Mouse (Mus musculus) limb, embryonic 15.5 days (tissue): ENCODE data around the gene Arl5c. TPM values are rescaled to one million over a fixed set of nuclear protein-coding genes. Genes with fewer than 3 reads are reported as not detected.
A peak's percentile ranks its signal among the peaks of the same experiment; 100 is the strongest.

ENCODE experiments used
- ATAC-seq: fragments of 200-750 bp; cut with Nextera tagmentation; 2 replicates; pipeline ENCODE4 v1.8.0; 2017; ENCODE audit warnings: low read depth, moderate TSS enrichment; ENCODE audit not compliant: insufficient number of reproducible peaks, low FRiP score, low TSS enrichment
- H3K27ac ChIP-seq: fragments of 300-500 bp; sonication (generic); 2 replicates; pipeline ENCODE4 v1.5.1; 2015; ENCODE audit warnings: moderate library complexity, mild to moderate bottlenecking, inconsistent platforms
- H3K27me3 ChIP-seq: fragments of 300-500 bp; sonication (generic); 2 replicates; pipeline ENCODE4 v1.6.1; 2015; ENCODE audit warnings: inconsistent platforms
- H3K36me3 ChIP-seq: fragments of 300-500 bp; sonication (generic); 2 replicates; pipeline ENCODE4 v1.6.1; 2015; ENCODE audit warnings: inconsistent platforms
- H3K4me1 ChIP-seq: fragments of 300-500 bp; sonication (generic); 2 replicates; pipeline ENCODE4 v1.6.1; 2015; ENCODE audit warnings: inconsistent platforms
- H3K4me2 ChIP-seq: fragments of 300-500 bp; sonication (generic); 2 replicates; pipeline ENCODE4 v1.6.1; 2015; ENCODE audit warnings: mild to moderate bottlenecking, inconsistent platforms
- H3K4me3 ChIP-seq: fragments of 300-500 bp; sonication (generic); 2 replicates; pipeline ENCODE4 v1.5.1; 2015; ENCODE audit warnings: mild to moderate bottlenecking, inconsistent platforms
- H3K9ac ChIP-seq: fragments of 300-500 bp; sonication (generic); 2 replicates; pipeline ENCODE4 v1.6.1; 2015; ENCODE audit warnings: inconsistent platforms
- H3K9me3 ChIP-seq: fragments of 300-500 bp; sonication (generic); 2 replicates; pipeline ENCODE4 v1.6.1; 2016; ENCODE audit warnings: inconsistent platforms
- WGBS: fragments of 180-500 bp; shearing (Covaris S2); methylation state at CpG from one replicate; pipeline ENCODE4 v1.1.7; 2015; 5-methylcytosine and 5-hydroxymethylcytosine counted together
- polyA plus RNA-seq: library from polyadenylated mRNA; unstranded; fragments of >200 nt; fragmentation: Nextera tagmentation; extraction: Ambion mirVana; gene quantifications from 2 replicates; pipeline ENCODE4 v1.2.1, GENCODE M21; 2015

The Arl5c gene
- 13.8 and 16.4 TPM in 2 replicates for polyA plus RNA-seq

DNA sequence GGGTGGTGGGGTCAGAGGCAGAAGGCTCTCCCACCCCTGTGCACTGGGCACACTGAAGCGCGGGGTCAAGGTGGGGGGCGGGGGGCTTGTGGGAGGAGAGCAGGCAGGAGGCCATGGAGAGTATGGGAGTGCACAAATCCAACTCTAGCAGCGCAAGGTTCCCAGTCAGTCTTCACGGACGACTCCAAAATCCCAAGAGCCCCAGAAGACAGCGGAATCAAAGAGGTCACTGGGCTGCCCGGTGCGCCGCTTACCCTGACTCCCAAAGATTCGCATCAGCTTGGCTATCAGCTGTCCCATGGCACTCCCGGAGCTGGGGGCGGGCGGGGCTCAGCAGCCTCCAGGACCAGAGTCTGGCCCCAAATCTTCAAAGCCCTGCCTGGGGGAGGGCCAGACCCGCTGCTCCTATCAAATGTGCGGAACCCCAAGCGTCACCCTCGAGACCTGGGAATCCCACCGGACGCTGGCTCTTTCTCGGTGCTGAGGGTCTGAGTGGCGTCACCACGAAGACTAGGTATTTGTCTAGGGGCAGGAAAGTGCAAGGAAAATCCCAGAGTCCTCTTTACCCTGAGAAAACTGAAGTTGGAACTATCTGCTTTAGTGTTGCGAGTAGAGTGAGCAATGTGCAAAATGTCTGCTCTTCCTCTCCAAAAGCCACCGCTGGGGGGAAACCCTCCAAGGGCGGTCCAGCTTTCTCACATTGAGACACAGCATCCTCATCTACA is at the start of gene Arl5c:
Gene Arl5c, minus strand, starts transcription at position 618 of the 725 bp plus-strand sequence.
- H3K9me3 ChIP-seq: no peaks in the 10 kb centered on the region

DNA sequence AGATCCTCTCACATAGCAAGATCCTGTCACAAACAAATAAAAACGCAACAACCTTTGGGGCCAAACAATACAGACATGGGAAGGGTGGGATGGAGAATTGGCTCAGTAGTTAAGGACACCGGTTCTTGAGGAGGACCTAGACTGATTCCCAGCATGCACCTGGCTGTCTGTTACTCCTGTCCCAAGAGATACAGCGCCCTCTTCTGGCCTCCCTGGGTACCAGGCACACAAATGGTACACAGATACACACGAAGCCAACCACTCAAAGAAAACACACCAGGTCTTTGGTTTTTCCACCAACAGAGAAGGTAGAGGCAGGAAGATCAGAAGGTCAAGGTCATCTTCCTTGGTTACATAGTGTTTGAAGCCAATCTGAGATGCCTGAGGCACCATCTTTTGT is 49.6 kb upstream of the Arl5c start:
- Histone ChIP-seq H3K9ac (no peak overlapping the region), H3K4me2 (no peak overlapping the region), H3K36me3 (no peaks in the 10 kb centered on the region), H3K27me3 (peaks cover 16% of the 10 kb centered on the region), H3K4me3 (no peak overlapping the region), H3K4me1 (peaks cover 12% of the 10 kb centered on the region; the same call in 1 of the 2 replicates), H3K9me3 (no peaks in the 10 kb centered on the region), H3K27ac (no peak overlapping the region)
- 60% methylated on average over 4 of the region's 4 CpGs for WGBS
- ATAC-seq: no peak

More for the DNA sequence above, at the start of gene Arl5c:
- Histone ChIP-seq H3K36me3 (no peaks in the 10 kb centered on the region), H3K27ac (peak within 1 kb of the TSS; percentile 60; the same call in 1 of the 2 replicates), H3K4me3 (peak within 1 kb of the TSS; percentile 50), H3K27me3 (peaks cover 3% of the 10 kb centered on the region; the same call in 1 of the 2 replicates), H3K9ac (0 out of 2 replicates have a peak within 1 kb of the TSS, but pooled peaks have one; percentile 26), H3K4me1 (peaks cover 33% of the 10 kb centered on the region), H3K4me2 (peak within 1 kb of the TSS; percentile 90)
- under 1% methylated on average over 26 of the region's 26 CpGs for WGBS
- peak; percentile 35; the same call in 1 of the 2 replicates for ATAC-seq

DNA sequence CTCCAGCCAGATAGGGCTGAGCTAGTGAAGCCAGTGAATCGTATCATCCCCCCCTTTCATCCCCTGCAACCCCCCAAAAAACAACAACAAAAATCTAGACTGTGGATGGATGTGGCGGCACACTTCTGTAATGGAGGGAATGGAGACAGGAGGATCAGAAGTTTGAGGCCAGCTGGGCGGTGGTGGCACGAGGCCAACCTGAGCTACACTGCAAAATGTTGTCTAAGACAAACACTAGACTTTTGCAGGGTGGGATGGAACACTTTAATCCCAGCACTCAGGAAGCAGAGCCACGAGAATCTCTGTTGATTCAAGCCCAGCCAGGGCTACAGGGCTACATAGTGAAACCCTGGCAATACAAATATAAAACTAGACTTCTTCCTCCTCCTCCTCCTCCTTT is 48.1 kb upstream of the Arl5c start:
- Histone ChIP-seq H3K4me1 (peaks cover 10% of the 10 kb centered on the region; the same call in 1 of the 2 replicates), H3K4me3 (no peak overlapping the region), H3K36me3 (no peaks in the 10 kb centered on the region), H3K27ac (no peak overlapping the region), H3K4me2 (no peak overlapping the region), H3K9ac (no peak overlapping the region), H3K27me3 (0 out of 2 replicates have a peak, but pooled peaks cover 5% of the 10 kb centered on the region), H3K9me3 (no peaks in the 10 kb centered on the region)
- WGBS: 74% methylated on average over 5 of the region's 5 CpGs
- ATAC-seq: no peak

DNA sequence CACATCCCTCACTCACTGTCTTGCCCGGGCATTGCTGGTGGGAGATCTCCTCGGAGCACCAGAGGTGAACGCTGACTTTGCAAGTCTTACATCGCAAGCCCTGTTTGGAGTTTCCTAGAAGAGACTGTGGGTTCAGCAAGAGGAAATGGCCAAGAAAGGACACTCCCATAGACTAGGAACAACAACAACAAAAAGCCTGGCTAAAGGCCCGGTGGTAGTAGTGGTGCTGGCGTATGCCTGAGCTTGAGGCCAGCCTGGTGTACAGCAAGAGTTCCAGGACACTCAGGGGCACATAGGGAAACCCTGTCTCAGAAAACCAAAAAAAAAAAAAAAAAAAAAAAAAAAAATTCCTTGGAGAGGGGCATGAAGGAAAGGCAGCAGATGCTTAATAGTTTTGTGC is 46.8 kb upstream of the Arl5c start:
- 84% methylated on average over 6 of the region's 6 CpGs for WGBS
- Histone ChIP-seq H3K4me3 (no peak overlapping the region), H3K4me1 (peaks cover 10% of the 10 kb centered on the region; the same call in 1 of the 2 replicates)

DNA sequence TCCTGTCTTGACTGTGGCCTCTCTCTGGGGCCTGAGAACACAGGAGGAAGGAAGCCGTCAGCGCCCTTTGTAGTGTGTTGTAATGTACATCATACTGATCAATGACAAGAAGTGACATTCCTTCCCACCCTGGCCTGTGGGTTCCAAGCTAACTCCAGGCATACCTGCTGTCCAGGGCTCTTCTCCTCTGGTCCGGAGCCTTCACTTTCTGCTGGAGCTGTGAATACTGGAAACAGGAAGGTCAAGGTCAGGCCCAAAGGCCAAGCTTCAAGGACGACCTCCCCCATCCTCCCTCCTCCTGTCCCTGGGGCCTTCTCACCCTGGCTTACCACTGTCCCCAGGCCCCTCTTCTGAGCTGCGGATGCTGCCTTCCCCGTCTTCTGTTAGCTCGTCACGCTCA is 45.0 kb upstream of the Arl5c start:
- Histone ChIP-seq H3K27ac (no peak overlapping the region), H3K4me2 (no peak overlapping the region), H3K9ac (no peak overlapping the region), H3K4me1 (peaks cover 18% of the 10 kb centered on the region), H3K4me3 (no peak overlapping the region), H3K36me3 (no peaks in the 10 kb centered on the region), H3K27me3 (peaks cover 11% of the 10 kb centered on the region), H3K9me3 (no peaks in the 10 kb centered on the region)
- no peak for ATAC-seq
- 77% methylated on average over 8 of the region's 8 CpGs for WGBS

More for the DNA sequence above, 46.8 kb upstream of the Arl5c start:
- H3K27ac ChIP-seq: no peak overlapping the region
- no peaks in the 10 kb centered on the region for H3K36me3 ChIP-seq
- no peaks in the 10 kb centered on the region for H3K9me3 ChIP-seq
- H3K9ac ChIP-seq: no peak overlapping the region
- H3K27me3 ChIP-seq: no peaks in the 10 kb centered on the region
- H3K4me2 ChIP-seq: no peak overlapping the region
- ATAC-seq: no peak

DNA sequence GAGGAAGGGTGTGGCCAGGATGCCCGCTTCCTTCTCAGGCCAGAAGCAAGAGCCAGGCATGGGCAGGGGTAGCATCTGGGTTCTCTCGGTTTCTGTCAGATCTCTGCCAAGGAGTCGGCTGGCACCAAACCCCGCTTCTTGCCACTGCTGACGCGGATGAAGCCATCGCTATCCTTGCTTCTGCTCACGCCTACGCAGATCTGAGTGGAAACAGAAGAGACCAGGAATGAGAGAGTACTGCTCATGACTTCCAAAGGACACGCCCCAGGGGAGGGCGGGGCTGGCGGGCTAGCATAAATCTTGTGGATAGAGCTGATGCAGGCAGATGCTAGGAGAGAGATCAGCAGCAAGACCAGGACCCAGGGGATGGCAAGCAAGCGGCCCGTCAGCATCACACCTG is 41.9 kb upstream of the Arl5c start:
- Histone ChIP-seq H3K4me1 (peaks cover 28% of the 10 kb centered on the region), H3K9ac (no peak overlapping the region), H3K27me3 (peaks cover 14% of the 10 kb centered on the region), H3K27ac (no peak overlapping the region), H3K36me3 (no peaks in the 10 kb centered on the region), H3K9me3 (no peaks in the 10 kb centered on the region), H3K4me2 (no peak overlapping the region), H3K4me3 (no peak overlapping the region)
- 60% methylated on average over 14 of the region's 14 CpGs for WGBS
- ATAC-seq: no peak

DNA sequence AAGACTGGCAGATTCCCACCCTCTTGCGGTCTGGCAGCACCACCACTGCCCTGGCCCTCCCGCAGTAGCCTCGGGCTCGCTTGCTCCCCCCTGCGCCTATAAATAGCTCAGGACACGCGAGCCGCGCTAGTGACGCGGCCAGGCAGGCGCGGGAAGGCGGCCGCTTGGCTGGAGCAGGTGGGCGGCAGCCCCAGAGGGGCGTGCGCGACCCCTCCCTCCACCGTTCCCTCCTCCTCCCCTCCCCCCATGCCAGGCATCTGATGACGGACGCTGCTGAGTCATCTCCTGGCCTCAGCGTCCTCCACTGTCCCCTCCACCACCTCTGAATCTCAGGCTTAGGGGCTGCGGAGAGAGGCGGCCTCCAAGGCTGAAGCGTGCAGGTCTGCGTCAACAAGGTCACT is 40.0 kb upstream of the Arl5c start:
- H3K4me1 ChIP-seq: peaks cover 28% of the 10 kb centered on the region
- 4% methylated on average over 27 of the region's 27 CpGs for WGBS
- ATAC-seq: peak; percentile 41
- H3K9me3 ChIP-seq: no peaks in the 10 kb centered on the region
- H3K27me3 ChIP-seq: peaks cover 14% of the 10 kb centered on the region
- peak overlapping the region; percentile 31 for H3K4me3 ChIP-seq
- peak overlapping the region; percentile 61 for H3K4me2 ChIP-seq
- 0 out of 2 replicates have a peak overlapping the region, but pooled peaks have one; percentile 8 for H3K9ac ChIP-seq
- H3K36me3 ChIP-seq: peaks cover 4% of the 10 kb centered on the region
- no peak overlapping the region for H3K27ac ChIP-seq

DNA sequence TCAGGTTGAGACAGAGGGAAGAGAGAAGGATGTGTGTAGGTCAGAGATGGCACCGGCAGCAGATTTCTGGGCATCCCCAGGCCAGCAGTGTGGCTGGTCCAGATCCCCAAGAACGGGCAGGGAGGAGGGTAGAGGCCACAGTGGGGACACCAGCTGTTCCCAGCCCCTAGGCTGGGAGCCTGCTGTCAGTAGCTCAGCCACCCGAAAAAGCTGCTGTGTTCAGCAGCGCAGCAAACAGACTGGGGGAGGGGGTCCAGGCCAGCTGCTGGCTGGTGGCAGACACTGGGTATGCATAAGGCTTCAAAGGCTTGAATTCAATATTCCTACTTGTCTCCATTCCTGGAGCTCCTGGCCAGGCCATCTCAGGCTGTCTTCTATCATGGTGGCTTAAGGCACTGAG is 38.9 kb upstream of the Arl5c start:
- peaks cover 14% of the 10 kb centered on the region for H3K27me3 ChIP-seq
- H3K9ac ChIP-seq: no peak overlapping the region
- ATAC-seq: no peak
- no peak overlapping the region for H3K4me2 ChIP-seq
- no peak overlapping the region for H3K4me3 ChIP-seq
- peaks cover 28% of the 10 kb centered on the region for H3K4me1 ChIP-seq
- no peaks in the 10 kb centered on the region for H3K9me3 ChIP-seq
- no peak overlapping the region for H3K27ac ChIP-seq
- H3K36me3 ChIP-seq: peaks cover 16% of the 10 kb centered on the region
- WGBS: 32% methylated on average over 4 of the region's 4 CpGs

DNA sequence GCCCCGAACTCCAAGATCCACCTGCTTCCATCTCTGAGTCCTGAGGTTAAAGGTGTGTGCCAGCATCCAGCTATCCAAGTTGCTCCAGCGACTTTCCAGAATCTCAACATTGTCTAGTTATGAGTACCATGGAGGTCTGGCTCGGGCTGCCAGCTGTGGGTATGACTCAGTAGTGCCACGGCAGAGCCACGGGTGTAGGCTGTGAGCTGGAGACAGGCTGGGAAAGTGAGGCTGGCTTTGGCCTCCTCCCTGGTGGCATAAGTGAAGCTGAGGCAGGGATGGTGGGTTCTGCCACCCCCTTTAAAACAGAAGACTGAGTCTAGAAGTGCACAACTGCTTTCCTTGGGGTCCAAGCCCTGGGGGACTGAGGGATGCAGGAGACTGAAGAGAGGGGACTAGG is 38.1 kb upstream of the Arl5c start:
- no peak overlapping the region for H3K4me2 ChIP-seq
- no peak for ATAC-seq
- no peaks in the 10 kb centered on the region for H3K9me3 ChIP-seq
- no peak overlapping the region for H3K27ac ChIP-seq
- H3K27me3 ChIP-seq: peaks cover 14% of the 10 kb centered on the region
- no peak overlapping the region for H3K4me3 ChIP-seq
- peaks cover 23% of the 10 kb centered on the region for H3K36me3 ChIP-seq
- no peak overlapping the region for H3K9ac ChIP-seq
- H3K4me1 ChIP-seq: peaks cover 28% of the 10 kb centered on the region
- 77% methylated on average over 5 of the region's 5 CpGs for WGBS

DNA sequence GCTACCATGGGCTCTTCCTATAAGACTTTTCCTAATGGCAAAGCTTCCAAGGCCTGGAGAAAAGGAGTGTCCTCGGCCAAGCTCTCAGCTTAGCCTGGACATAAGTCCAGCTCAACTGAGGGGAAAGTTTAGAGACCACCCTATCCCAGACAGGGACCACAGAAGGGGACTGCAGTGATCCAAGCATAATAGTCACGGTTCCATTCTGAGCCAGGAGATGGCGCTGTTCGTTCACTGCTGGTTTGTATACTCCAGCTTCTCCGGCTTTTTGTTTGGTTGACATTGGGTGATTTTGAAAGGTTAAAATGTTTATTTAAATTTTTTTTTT is 35.4 kb upstream of the Arl5c start:
- H3K9me3 ChIP-seq: no peaks in the 10 kb centered on the region
- no peak for ATAC-seq
- no peak overlapping the region for H3K27ac ChIP-seq

DNA sequence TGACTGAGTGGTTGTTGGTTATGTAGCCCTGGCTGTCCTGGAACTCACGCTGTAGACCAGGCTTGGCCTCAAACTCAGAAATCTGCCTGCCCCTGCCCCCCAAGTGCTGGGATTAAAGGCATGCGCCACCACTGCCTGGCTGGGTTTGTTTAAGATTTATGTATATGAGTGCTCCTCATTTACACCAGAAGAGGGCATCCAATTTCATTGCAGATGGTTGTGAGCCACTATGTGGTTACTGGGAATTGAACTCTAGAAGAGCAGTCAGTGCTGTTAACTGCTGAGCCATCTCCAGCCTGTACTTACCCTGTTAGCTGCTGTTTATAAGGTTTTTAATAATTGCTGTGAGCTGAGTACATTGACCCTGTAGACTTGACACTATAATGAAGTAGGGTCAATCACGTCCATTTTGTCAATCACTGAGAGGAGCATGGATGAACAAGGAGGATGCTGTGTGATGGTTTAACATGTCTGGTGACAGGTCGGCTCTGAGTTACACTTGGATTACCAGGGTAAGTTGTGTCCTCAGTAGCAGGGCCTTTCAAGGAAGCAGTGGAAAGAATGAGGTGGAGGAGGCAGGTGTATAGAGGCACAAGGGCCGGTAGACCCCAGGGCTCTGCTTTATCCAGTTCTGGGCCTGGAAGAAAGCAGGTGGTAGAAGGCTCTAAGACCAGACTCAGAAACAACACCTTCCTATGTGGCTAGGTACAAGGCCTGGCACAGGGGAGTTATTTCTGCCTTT is 34.9 kb upstream of the Arl5c start:
- Histone ChIP-seq H3K9me3 (no peaks in the 10 kb centered on the region), H3K4me3 (no peak overlapping the region), H3K4me1 (peaks cover 18% of the 10 kb centered on the region), H3K27me3 (peaks cover 2% of the 10 kb centered on the region), H3K36me3 (peaks cover 35% of the 10 kb centered on the region), H3K4me2 (no peak overlapping the region), H3K9ac (no peak overlapping the region), H3K27ac (no peak overlapping the region)
- whole genome bisulfite sequencing: 48% methylated on average over 5 of the region's 5 CpGs
- no peak for ATAC-seq

More for the DNA sequence above, 35.4 kb upstream of the Arl5c start:
- Histone ChIP-seq H3K36me3 (peaks cover 35% of the 10 kb centered on the region), H3K4me1 (peaks cover 21% of the 10 kb centered on the region), H3K27me3 (peaks cover 7% of the 10 kb centered on the region), H3K4me3 (no peak overlapping the region), H3K4me2 (no peak overlapping the region), H3K9ac (no peak overlapping the region)
- 9% methylated on average over 5 of the region's 5 CpGs for WGBS

DNA sequence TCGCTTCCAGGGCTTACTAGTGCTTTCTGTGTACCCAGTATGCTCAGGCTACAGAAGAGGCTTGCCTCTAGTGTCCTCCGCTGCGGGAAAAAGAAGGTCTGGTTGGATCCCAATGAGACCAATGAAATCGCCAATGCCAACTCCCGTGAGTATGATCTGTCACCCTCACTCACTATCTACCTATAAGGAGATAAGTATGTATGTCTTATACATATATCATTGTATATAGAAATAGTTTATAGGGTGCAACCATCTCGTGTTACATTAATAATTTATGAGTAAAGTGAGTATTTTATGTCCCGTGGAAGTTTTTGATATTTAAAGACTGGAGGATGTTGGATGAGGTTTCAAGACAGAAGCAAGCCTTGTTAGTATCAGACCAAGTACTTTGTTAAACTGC is 31.8 kb upstream of the Arl5c start:
- 15% methylated on average over 7 of the region's 7 CpGs for WGBS

More for the DNA sequence above, 31.8 kb upstream of the Arl5c start:
- Histone ChIP-seq H3K9ac (peak overlapping the region; percentile 99), H3K36me3 (peaks cover 35% of the 10 kb centered on the region), H3K9me3 (no peaks in the 10 kb centered on the region), H3K27ac (peak overlapping the region; percentile 87; the same call in 1 of the 2 replicates), H3K4me3 (peak overlapping the region; percentile 83), H3K4me1 (peaks cover 14% of the 10 kb centered on the region), H3K4me2 (peak overlapping the region; percentile 67), H3K27me3 (no peaks in the 10 kb centered on the region)
- no peak for ATAC-seq
